Mouse (Mus musculus): ENCODE results near the gene Scg3. TPM values are rescaled to one million over a fixed set of nuclear protein-coding genes. Genes with fewer than 3 reads are reported as not detected.
"Not testable (repeated sequence)": the region's sequence is repeated elsewhere in the genome, so short reads cannot be mapped to it uniquely, and the experiment has no call there.

Gene Scg3
- polyA plus RNA-seq, 1 experiment from 2014 or later = 0.56 TPM

GRCm38 (mm10) chr9:75630823-75631454, 52.9 kb downstream of the Scg3 start:
- Histone ChIP-seq H3K27me3 (replicated peaks; ENCODE audit: insufficient read depth, low read length) (no peaks in the 10 kb centered on the region), H3K9ac (replicated peaks; ENCODE audit: low read depth) (no peak overlapping the region), H3K4me2 (replicated peaks; ENCODE audit: low read depth, low read length) (no peak overlapping the region), H3K27ac (ENCODE audit: low read length) (peak overlapping the region; percentile 64), H3K36me3 (ENCODE audit: insufficient read depth, low read length) (no peaks in the 10 kb centered on the region), H3K4me3 (ENCODE audit: low read depth, low read length) (no peak overlapping the region), H3K9me3 (ENCODE audit: low read length) (no peaks in the 10 kb centered on the region), H3K4me1 (ENCODE audit: insufficient read depth, low read depth, low read length) (peaks cover 3% of the 10 kb centered on the region; the same call in 1 of the 2 replicates)
- TF ChIP-seq EP300 (IDR thresholded peaks at IDR 0.05) (peak; percentile 80), CTCF (IDR thresholded peaks at IDR 0.05) (no peak)
- WGBS = 62% methylated on average over 8 of the region's 8 CpGs
- DNase-seq (ENCODE audit: low spot score) (peak; percentile 54), ATAC-seq (peak; percentile 65)

DNA sequence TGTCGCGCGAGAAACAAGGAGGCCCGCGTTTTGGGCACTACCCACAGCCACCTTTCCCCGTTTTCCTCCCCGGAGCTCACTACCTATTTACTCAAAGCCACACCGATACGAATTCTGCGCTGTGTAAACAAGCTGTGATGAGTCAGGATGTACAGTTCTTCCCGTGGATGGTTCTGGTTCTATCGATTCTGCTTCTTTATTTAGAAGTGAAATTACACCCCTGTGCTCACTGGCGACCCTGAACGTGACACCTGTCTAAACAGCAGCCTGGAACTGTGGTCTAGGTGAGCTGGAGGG, 57.6 kb downstream of the Scg3 start:
- peaks cover 7% of the 10 kb centered on the region; the same call in 1 of the 2 replicates for H3K4me1 ChIP-seq (ENCODE audit: insufficient read depth, low read depth, low read length)
- H3K4me3 ChIP-seq (ENCODE audit: low read depth, low read length) = peak overlapping the region; percentile 70
- no peaks in the 10 kb centered on the region for H3K27me3 ChIP-seq (replicated peaks; ENCODE audit: insufficient read depth, low read length)
- H3K36me3 ChIP-seq (ENCODE audit: insufficient read depth, low read length) = no peaks in the 10 kb centered on the region
- peak overlapping the region; percentile 65 for H3K9ac ChIP-seq (replicated peaks; ENCODE audit: low read depth)
- H3K9me3 ChIP-seq (ENCODE audit: low read length) = no peaks in the 10 kb centered on the region
- peak overlapping the region; percentile 66; the same call in 1 of the 2 replicates for H3K27ac ChIP-seq (ENCODE audit: low read length)
- under 1% methylated on average over 14 of the region's 14 CpGs for WGBS
- TF ChIP-seq CTCF (IDR thresholded peaks at IDR 0.05) = no peak
- no peak for TF ChIP-seq EP300 (IDR thresholded peaks at IDR 0.05)
- H3K4me2 ChIP-seq (replicated peaks; ENCODE audit: low read depth, low read length) = peak overlapping the region; percentile 95
- DNase-seq (ENCODE audit: low spot score) = no peak
- no peak for ATAC-seq

DNA sequence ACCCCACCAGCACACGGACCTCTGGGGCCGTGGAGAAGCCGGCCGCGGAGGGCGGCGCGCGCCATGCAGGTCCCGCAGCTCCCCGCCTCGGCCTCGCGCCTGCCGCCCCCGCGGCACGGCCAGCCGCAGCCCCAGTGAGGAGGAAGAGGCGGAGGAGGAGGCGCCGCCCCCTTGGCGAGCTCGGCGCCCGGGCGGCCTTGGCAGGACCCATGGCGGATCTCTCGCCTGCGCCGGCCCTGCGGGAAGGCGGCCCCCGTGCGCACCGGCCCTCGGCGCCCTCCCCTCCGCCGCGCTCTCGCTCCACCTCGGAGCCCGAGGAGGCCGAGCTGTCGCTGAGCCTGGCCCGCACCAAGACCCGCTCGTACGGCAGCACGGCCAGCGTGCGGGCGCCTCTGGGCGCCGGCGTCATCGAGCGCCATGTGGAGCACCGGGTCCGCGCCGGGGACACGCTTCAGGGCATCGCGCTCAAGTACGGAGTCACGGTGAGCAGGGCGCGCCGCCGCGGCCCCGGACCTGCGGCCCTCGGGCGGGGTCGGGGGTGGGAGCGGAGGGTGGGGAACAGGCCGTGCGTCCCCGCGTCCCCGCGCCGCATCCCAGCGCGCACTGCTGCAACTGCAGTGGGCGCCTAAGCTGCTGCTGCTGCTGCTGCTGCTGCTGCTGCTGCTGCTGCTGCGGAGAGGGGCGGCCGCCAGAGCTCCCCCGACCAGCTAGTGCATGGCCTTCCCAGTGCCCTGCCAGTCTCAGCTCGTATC, 58.1 kb downstream of the Scg3 start, which contains the start of gene Lysmd2:
Gene Lysmd2, plus strand, starts transcription at position 186 of the 752 bp plus-strand sequence.
- Histone ChIP-seq H3K9ac (replicated peaks; ENCODE audit: low read depth) (peak within 1 kb of the TSS; percentile 65), H3K36me3 (ENCODE audit: insufficient read depth, low read length) (no peaks in the 10 kb centered on the region), H3K27ac (ENCODE audit: low read length) (peak within 1 kb of the TSS; percentile 66; the same call in 1 of the 2 replicates), H3K4me3 (ENCODE audit: low read depth, low read length) (peak within 1 kb of the TSS; percentile 70), H3K27me3 (replicated peaks; ENCODE audit: insufficient read depth, low read length) (no peaks in the 10 kb centered on the region), H3K4me2 (replicated peaks; ENCODE audit: low read depth, low read length) (peak within 1 kb of the TSS; percentile 95), H3K4me1 (ENCODE audit: insufficient read depth, low read depth, low read length) (peaks cover 7% of the 10 kb centered on the region; the same call in 1 of the 2 replicates), H3K9me3 (ENCODE audit: low read length) (no peaks in the 10 kb centered on the region)
- ATAC-seq = peak; percentile 90
- DNase-seq (ENCODE audit: low spot score) = peak; percentile 59
- no peak for TF ChIP-seq EP300 (IDR thresholded peaks at IDR 0.05)
- TF ChIP-seq CTCF (IDR thresholded peaks at IDR 0.05) = no peak
- 1% methylated on average over 51 of the region's 94 CpGs for WGBS

DNA sequence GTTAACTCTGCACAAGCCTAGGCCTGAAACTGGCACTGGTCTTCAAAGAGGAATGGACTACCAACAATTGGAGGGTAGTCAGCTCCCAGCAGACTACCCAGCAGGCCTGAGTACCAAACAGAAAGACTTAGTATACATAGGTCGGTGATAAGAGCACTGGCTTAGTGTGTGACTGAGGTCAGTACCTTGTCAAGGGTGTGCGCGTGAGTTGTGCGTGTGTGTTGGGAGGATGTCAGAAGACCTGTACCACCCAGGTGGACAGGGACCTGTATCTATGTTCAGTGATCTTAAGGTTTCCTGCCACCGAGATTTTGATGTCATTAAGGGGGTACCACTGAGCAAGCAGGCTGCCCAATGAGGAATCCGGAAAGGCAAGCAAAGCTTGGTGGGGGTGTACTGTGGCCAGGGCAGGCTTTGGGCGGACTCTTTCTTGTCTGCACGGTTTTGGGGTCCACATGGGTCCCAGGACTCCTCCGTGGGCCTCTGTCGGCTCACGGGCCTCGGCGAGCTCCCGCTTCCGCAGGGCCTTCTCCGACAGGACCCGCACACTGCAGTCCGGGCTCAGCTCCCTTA, 58.8 kb downstream of the Scg3 start:
- no peaks in the 10 kb centered on the region for H3K9me3 ChIP-seq (ENCODE audit: low read length)
- peaks cover 7% of the 10 kb centered on the region; the same call in 1 of the 2 replicates for H3K4me1 ChIP-seq (ENCODE audit: insufficient read depth, low read depth, low read length)
- peak overlapping the region; percentile 66; the same call in 1 of the 2 replicates for H3K27ac ChIP-seq (ENCODE audit: low read length)
- WGBS = 14% methylated on average over 18 of the region's 18 CpGs
- H3K4me2 ChIP-seq (replicated peaks; ENCODE audit: low read depth, low read length) = peak overlapping the region; percentile 95
- TF ChIP-seq CTCF (IDR thresholded peaks at IDR 0.05) (no peak), EP300 (IDR thresholded peaks at IDR 0.05) (no peak)
- H3K36me3 ChIP-seq (ENCODE audit: insufficient read depth, low read length) = no peaks in the 10 kb centered on the region
- H3K4me3 ChIP-seq (ENCODE audit: low read depth, low read length) = peak overlapping the region; percentile 70
- H3K9ac ChIP-seq (replicated peaks; ENCODE audit: low read depth) = peak overlapping the region; percentile 65
- no peak for DNase-seq (ENCODE audit: low spot score)
- no peaks in the 10 kb centered on the region for H3K27me3 ChIP-seq (replicated peaks; ENCODE audit: insufficient read depth, low read length)
- ATAC-seq = no peak

DNA sequence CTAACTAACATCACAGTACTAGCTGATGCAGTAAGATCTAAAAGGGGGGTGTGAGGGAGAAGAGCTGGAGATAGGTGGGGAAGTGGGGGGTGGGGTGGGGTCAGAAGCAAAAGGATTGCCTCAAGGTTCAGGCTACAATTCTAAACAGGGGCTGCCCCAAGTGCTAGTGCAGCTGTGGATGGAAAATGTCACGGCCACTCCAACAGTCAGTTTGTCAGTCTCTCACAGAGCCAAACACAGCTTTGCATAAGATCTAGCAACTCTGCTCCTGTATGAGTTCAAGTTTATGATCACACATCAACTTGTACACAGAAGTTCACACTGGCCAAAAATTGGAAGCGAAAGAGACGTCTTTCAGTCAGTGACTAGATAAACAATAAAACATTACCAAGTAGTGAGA, 62.4 kb downstream of the Scg3 start:
- TF ChIP-seq EP300 (IDR thresholded peaks at IDR 0.05) (no peak), CTCF (IDR thresholded peaks at IDR 0.05) (no peak)
- H3K4me1 ChIP-seq (ENCODE audit: insufficient read depth, low read depth, low read length) = peaks cover 6% of the 10 kb centered on the region; the same call in 1 of the 2 replicates
- H3K36me3 ChIP-seq (ENCODE audit: insufficient read depth, low read length) = no peaks in the 10 kb centered on the region
- no peak overlapping the region for H3K9ac ChIP-seq (replicated peaks; ENCODE audit: low read depth)
- DNase-seq (ENCODE audit: low spot score) (no peak), ATAC-seq (no peak)
- 35% methylated on average over 3 of the region's 3 CpGs for WGBS
- no peaks in the 10 kb centered on the region for H3K27me3 ChIP-seq (replicated peaks; ENCODE audit: insufficient read depth, low read length)
- H3K27ac ChIP-seq (ENCODE audit: low read length) = no peak overlapping the region
- H3K4me2 ChIP-seq (replicated peaks; ENCODE audit: low read depth, low read length) = no peak overlapping the region
- H3K4me3 ChIP-seq (ENCODE audit: low read depth, low read length) = no peak overlapping the region
- H3K9me3 ChIP-seq (ENCODE audit: low read length) = no peaks in the 10 kb centered on the region

GRCm38 (mm10) chr9:75619761-75620160, 64.1 kb downstream of the Scg3 start:
- not testable (repeated sequence) for H3K9me3 ChIP-seq (ENCODE audit: low read length); H3K36me3 ChIP-seq (ENCODE audit: insufficient read depth, low read length); H3K27ac ChIP-seq (ENCODE audit: low read length); H3K9ac ChIP-seq (replicated peaks; ENCODE audit: low read depth); H3K4me3 ChIP-seq (ENCODE audit: low read depth, low read length); H3K4me2 ChIP-seq (replicated peaks; ENCODE audit: low read depth, low read length); H3K4me1 ChIP-seq (ENCODE audit: insufficient read depth, low read depth, low read length); H3K27me3 ChIP-seq (replicated peaks; ENCODE audit: insufficient read depth, low read length); DNase-seq (ENCODE audit: low spot score); ATAC-seq
- 91% methylated on average over 2 of the region's 2 CpGs for whole genome bisulfite sequencing
